Mouse (Mus musculus): ENCODE results near the gene Chd4.

- TF ChIP-seq CTCF (IDR thresholded peaks at IDR 0.05; ENCODE audit: control insufficient read depth, insufficient read depth, insufficient read length), result no peak
- TF ChIP-seq CEBPB (IDR thresholded peaks at IDR 0.05; ENCODE audit: low read depth), result no peak
- TF ChIP-seq USF1 (IDR thresholded peaks at IDR 0.05; ENCODE audit: low read depth), result no peak
- TF ChIP-seq FOSL1 (IDR thresholded peaks at IDR 0.05; ENCODE audit: insufficient read depth, low read length, poor library complexity, severe bottlenecking), result no peak
- no peak for TF ChIP-seq MYOG (IDR thresholded peaks at IDR 0.05; ENCODE audit: control insufficient read depth, extremely low read depth, insufficient read length)
- TF ChIP-seq MYOD1 (IDR thresholded peaks at IDR 0.05; ENCODE audit: control insufficient read depth, insufficient read length, low read depth), result no peak
These were observed 5.3 kb upstream of the Chd4 start for GRCm38 (mm10) chr6:125090341-125091085.

All from C2C12 (cell line).